Mouse (Mus musculus): ENCODE results near the gene Abca8b. TPM values are rescaled to one million over a fixed set of nuclear protein-coding genes. Genes with fewer than 3 reads are reported as not detected.
A peak's percentile ranks its signal among the peaks of the same experiment; 100 is the strongest.
"Not testable (repeated sequence)": the region's sequence is repeated elsewhere in the genome, so short reads cannot be mapped to it uniquely, and the experiment has no call there.

The Abca8b gene
- total RNA-seq, 4 experiments from 2014 or later = 11.0 to 11.6 (median 11.4) TPM

- no peak for DNase-seq (ENCODE audit: low spot score in 2 of 2)
Measured at GRCm38 (mm10) chr11:109916654-109917053, 79.0 kb downstream of the Abca8b start.

DNA sequence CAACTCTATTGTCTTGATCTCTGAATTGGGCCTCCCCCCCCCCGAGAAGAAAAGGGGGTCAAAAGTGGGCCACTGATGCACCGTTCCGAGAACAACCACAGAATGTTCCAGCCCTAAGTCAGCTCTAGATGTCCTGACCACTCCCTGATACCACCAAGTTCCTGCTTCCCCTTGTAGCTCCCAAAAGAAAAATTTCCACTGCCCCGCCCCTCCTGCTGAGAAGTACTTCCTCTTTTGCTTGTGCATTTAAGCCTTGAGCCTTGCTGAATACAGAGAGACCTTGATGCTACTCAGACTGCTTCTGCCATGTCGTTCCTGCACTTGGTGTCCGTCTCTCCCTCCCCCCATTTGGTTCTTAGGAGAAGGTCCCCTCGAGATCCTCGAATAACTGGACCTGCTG is 82.5 kb downstream of the Abca8b start:
- DNase-seq (ENCODE audit: low spot score in 2 of 2) = not testable (repeated sequence)

DNA sequence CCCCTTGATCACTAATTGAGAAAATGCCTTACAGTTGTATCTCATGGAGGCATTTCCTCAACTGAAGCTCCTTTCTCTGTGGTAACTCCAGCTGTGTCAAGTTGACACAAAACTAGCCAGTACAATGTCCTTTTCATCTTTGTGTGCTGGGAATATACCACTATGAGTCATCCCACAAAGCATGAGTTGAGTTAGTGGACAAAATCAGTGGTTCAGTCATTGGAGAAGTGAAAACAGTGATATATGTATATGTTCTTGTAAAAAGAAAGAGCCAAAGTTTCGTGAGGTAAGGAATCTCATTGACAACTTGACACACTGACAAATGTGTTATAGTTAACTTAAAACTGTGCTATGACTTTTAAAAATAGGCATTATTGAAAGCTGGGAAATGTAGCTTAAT is 83.5 kb downstream of the Abca8b start:
- not testable (repeated sequence) for DNase-seq (ENCODE audit: low spot score in 2 of 2)

DNA sequence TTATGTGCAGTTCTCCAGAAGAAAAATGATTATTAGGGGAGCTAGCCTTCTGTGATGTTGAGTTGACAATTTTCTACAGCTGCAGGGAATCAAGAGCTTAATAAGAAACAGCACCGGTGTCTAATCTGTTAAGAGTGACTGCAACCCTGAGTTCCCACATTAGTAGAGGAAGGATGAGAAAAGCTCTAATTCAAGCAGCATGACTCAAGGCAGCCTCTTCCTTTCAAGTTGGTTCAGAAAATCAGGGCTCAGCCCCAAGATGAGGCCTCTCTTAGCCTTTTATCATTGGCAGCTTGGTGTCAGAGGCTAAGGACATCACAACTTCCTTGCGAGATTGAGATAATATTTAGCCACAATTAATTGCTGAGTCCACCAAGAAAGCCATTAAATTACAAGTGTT is 85.8 kb downstream of the Abca8b start:
- DNase-seq (ENCODE audit: low spot score in 2 of 2) = no peak

- DNase-seq (ENCODE audit: low spot score in 2 of 2) = no peak
Measured at GRCm38 (mm10) chr11:109908207-109909031, 87.2 kb downstream of the Abca8b start.

GRCm38 (mm10) chr11:109907508-109907907 is 88.1 kb downstream of the Abca8b start:
- no peak for DNase-seq (ENCODE audit: low spot score in 2 of 2)

DNA sequence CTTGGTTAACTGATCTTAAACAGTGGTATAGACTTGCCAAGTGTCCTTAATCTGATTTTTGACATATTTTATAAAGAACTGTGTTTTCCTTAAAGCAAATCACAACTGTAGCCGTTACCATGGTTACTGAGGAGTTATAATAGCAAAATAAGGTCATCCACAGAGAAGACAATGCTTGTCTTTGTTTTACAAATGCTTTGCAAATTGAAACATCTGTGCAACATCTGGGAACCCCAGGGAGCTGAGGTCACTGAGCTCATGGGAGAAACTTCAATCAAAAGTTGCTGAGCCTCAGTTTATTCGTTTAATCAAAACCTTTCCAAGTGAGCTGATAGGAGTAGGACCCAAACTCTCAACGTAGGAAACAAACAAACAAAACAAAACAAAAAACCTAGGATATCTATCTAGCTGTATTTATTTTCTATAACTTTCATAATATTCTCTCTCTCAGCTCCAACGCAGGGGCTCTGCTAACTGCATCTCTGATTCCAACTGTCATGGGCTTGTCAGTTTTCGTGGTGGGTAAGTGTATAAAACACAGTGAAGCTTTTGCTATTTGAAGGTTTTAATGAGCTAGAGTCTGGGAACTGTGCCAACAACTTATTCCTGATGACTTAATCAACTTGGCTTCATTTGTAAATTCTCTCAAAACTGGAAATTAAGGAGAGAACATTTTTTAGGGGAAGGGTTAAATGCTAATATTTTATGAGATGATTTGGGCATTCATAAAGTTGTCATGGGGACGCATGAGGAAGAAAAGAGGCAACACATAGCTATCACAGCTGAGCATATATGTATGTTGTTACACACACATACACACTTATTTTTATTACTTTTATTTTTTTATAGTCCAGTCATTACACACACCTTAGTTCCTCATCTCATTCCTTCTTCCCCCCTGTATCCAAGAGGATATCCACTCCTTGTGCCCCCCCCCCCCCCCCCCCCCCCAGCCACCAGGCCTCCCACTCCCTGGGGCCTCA is 92.7 kb downstream of the Abca8b start:
- DNase-seq (ENCODE audit: low spot score in 2 of 2) = no peak

- DNase-seq (ENCODE audit: low spot score in 2 of 2) = no peak
Measured at GRCm38 (mm10) chr11:109900491-109901241, 95.0 kb downstream of the Abca8b start.

- no peak for DNase-seq (ENCODE audit: low spot score in 2 of 2)
Measured at GRCm38 (mm10) chr11:109898791-109899467, 96.7 kb downstream of the Abca8b start.

DNA sequence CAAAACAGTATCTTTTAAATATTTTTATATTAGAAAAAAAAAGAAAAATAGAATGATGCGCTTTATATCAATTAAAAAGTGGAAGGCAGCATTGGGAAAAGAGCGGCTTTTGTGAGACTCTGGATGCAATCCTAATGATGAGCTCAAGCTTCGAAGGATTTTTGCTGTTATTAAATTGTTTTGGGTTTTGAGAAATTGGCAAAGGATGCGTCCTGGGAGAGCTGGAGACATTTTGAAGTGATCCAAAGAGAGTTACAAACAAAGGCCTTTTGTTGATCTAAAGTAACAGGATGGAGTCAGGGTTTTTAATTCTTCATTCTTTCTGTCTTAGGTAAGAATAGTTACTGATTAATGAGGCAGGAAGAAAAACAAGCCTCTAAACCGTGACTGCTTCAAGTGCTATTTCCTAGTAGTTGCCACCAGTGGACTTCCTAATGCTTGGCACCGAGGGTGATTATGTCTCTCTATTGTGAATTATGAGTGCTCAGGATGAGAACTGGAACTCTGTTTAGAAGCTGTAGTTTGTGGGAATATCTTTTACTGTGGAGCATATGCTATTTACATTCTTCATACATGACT is 99.6 kb downstream of the Abca8b start:
- DNase-seq (ENCODE audit: low spot score in 2 of 2) = no peak

DNA sequence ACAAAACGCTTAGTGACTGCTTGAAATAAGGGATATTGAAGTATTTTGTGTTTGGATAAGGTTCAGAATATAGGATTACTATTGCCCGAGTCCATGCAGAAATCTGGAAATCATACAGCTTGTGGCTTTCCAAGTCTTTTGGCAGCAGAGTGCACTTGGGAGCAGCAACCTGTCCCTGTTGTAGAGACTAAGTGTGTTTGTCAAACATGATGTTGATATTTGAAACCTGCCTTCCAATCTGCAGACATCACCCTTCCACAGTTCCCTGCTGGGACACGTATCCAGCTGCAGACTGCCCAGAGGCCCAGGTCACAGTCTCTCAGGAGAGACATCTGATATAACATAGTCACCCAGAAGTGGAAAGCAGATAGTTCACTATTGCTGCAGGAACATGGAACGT is 100.1 kb downstream of the Abca8b start:
- no peak for DNase-seq (ENCODE audit: low spot score in 2 of 2)

DNA sequence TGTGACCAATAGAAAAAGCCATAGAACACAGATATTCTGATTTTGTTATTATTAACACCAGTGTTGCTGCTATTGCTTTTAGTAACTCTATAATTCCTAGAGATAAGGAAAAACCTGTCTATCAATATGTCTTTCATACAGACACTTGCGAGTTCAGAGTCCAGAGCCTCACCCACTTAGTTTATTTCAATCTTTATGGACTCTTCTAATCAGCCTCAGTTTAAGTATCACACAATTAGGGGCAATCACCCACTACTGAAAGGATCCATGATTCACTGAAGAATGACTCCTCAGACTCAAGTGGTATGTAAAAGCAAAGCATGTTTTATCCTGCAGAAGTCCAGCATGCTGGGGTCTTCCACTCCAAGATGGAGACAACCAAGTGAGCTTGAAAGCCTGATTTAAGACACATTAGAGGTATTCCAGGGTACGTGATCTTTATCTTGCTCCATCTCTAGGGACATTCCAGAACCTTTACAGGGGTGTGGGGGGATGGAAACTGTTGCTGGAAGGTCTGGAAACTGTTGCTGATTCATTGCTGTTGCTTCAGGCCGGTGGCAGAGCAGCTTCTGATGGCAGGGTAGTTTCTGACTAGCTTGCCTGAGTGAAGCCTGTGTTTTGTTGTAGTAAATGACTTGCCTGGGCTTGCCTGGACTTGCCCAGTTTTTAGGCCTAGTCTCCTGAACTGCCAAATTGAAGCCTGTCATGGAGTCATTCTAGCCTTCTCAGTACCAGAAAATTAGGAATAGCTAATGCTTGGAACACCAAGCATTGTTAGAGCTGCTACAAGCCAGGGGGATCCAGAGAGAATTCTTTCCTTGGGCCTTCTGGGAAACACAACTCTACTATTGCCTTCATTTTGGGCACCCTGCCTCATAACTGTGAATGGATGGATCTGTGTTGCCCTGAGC is 101.5 kb downstream of the Abca8b start:
- DNase-seq (ENCODE audit: low spot score in 2 of 2) = no peak

GRCm38 (mm10) chr11:109891989-109892386 is 103.7 kb downstream of the Abca8b start:
- peak in 1 of 2 experiments; percentile 8 for DNase-seq (ENCODE audit: low spot score in 2 of 2)

- no peak for DNase-seq (ENCODE audit: low spot score in 2 of 2)
Measured at GRCm38 (mm10) chr11:109891371-109891988, 104.2 kb downstream of the Abca8b start.

DNA sequence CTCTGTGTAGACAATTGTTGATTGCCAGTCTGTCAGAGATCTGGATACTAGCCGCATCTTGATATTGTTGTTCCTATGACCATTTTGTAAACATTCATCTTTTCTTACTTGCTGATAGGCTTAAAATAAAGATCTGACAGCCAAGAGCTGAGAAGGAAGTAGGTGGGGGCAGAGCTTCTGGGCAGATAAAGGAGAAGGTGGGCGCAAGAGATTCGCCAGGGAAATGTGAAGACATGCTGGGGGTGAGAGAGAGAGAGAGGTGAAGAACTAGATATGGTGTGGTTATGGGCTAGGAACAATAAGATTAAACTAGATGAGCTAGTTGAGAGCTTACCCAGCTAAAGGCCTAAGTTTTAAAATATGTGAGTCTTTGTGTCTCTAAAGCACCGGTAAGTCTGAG is 106.0 kb downstream of the Abca8b start:
- no peak for DNase-seq (ENCODE audit: low spot score in 2 of 2)

DNA sequence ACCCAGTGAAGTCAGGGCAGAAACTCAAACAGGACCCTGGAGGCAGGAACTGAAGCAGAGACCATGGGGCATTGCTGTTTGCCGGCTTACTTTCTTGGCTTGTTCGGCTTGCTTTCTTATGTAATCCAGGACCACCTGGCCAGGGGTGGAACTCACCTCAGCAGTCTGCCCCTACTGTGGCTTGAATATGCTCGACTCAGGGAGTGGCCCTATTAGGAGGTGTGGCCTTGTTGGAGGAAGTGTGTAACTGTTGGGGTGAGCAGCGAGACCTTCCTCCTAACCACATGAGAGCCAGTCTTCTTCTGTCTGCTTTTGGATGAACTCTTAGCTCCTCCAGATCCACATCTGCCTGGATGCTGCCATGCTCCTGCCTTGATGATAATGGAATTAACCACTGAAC is 108.9 kb downstream of the Abca8b start:
- no peak for DNase-seq (ENCODE audit: low spot score in 2 of 2)

DNA sequence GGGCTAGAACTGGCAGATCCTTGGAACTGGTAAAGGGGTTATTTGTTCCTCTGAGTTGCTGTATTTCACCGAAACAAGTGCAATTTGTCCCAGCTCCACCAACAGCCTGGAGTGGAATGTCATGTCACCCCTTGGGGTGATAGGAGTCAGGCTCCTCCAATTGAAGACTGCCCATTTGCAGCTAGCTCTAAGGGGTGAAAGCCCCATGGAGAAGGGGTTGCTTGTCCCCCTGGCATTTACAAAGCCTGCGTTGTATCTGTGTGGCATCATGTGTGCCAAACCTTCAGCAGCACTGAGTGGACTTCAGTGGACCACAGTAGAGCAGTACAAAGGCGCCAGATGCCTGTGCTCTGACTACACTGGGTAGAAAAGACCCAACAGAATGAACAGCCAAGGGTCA is 110.1 kb downstream of the Abca8b start:
- no peak for DNase-seq (ENCODE audit: low spot score in 2 of 2)

GRCm38 (mm10) chr11:109884801-109885200 is 110.8 kb downstream of the Abca8b start:
- no peak for DNase-seq (ENCODE audit: low spot score in 2 of 2)

- DNase-seq (ENCODE audit: low spot score in 2 of 2) = no peak
Measured at GRCm38 (mm10) chr11:109884126-109884525, 111.5 kb downstream of the Abca8b start.

Measured in left cerebral cortex, adult 8-10 months (tissue).